Mouse (Mus musculus) spleen, embryonic (tissue): ENCODE data around the gene Tenm2.

ENCODE experiments used
- CTCF ChIA-PET: fragments of 350-600 bp; sonication (Branson Sonifier 250); formaldehyde crosslinking; loops from one replicate; lab custom pipeline; 2022; lab: Charles Lee

Tenm2 gene

GRCm38 (mm10) chr11:36137276-36137675, 1098.5 kb downstream of the Tenm2 start:
- CTCF ChIA-PET, result no interaction called here

GRCm38 (mm10) chr11:36134645-36135044, 1101.1 kb downstream of the Tenm2 start:
- CTCF ChIA-PET, result no interaction called here

GRCm38 (mm10) chr11:36123275-36123674, 1112.5 kb downstream of the Tenm2 start:
- CTCF ChIA-PET, result no interaction called here

- CTCF ChIA-PET, result no interaction called here
These were observed 1114.3 kb downstream of the Tenm2 start for GRCm38 (mm10) chr11:36121410-36121929.

- CTCF ChIA-PET, result no interaction called here
These were observed 1115.0 kb downstream of the Tenm2 start for GRCm38 (mm10) chr11:36120591-36121409.

GRCm38 (mm10) chr11:36113326-36113725, 1122.4 kb downstream of the Tenm2 start:
- CTCF ChIA-PET, result no interaction called here

- CTCF ChIA-PET, result no interaction called here
These were observed 1126.6 kb downstream of the Tenm2 start for GRCm38 (mm10) chr11:36108970-36109731.

- CTCF ChIA-PET, result no interaction called here
These were observed 1127.9 kb downstream of the Tenm2 start for GRCm38 (mm10) chr11:36107840-36108239.

GRCm38 (mm10) chr11:36106639-36107038, 1129.1 kb downstream of the Tenm2 start:
- CTCF ChIA-PET, result no interaction called here

GRCm38 (mm10) chr11:36103556-36103955, 1132.2 kb downstream of the Tenm2 start:
- CTCF ChIA-PET, result no interaction called here

GRCm38 (mm10) chr11:36096219-36096618, 1139.5 kb downstream of the Tenm2 start:
- CTCF ChIA-PET, result no interaction called here

GRCm38 (mm10) chr11:36090210-36090609, 1145.6 kb downstream of the Tenm2 start:
- CTCF ChIA-PET, result no interaction called here

- CTCF ChIA-PET, result no interaction called here
These were observed 1154.2 kb downstream of the Tenm2 start for GRCm38 (mm10) chr11:36081399-36082053.

GRCm38 (mm10) chr11:36080766-36081165, 1155.0 kb downstream of the Tenm2 start:
- CTCF ChIA-PET, result no interaction called here

GRCm38 (mm10) chr11:36078391-36078790, 1157.4 kb downstream of the Tenm2 start:
- CTCF ChIA-PET, result no interaction called here

- CTCF ChIA-PET, result no interaction called here
These were observed 1161.7 kb downstream of the Tenm2 start for GRCm38 (mm10) chr11:36074015-36074567.

- CTCF ChIA-PET, result no interaction called here
These were observed 1162.5 kb downstream of the Tenm2 start for GRCm38 (mm10) chr11:36073074-36073818.

GRCm38 (mm10) chr11:36072646-36073045, 1163.1 kb downstream of the Tenm2 start:
- CTCF ChIA-PET, result no interaction called here

- CTCF ChIA-PET, result no interaction called here
These were observed 1163.7 kb downstream of the Tenm2 start for GRCm38 (mm10) chr11:36072038-36072437.

GRCm38 (mm10) chr11:36059325-36059843, 1176.4 kb downstream of the Tenm2 start:
- CTCF ChIA-PET, result no interaction called here

GRCm38 (mm10) chr11:36056525-36056924, 1179.2 kb downstream of the Tenm2 start:
- CTCF ChIA-PET, result no interaction called here
